In the genomic region with DNA sequence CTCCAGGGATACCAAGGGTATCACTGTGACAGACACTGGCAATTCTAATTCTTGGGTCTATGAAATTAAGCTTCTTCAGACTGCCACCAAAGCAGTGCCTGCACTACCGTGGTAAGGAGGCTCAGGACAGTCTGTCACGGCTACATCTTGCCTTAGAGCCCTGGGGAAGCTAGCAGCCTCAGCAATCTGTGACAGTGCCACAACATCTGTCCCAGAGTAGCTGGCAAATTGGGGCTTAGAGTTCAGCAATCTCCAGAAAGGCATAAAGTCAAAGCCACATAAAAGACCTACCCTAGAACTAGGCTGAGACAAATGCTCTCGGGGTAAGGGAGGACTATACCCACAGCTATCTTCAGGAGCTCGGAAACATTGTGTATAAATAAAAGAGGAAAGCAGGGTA, we compare ENCODE assay signal across 23 mouse cellular contexts. TPM values are rescaled to one million over a fixed set of nuclear protein-coding genes. Genes with fewer than 3 reads are reported as not detected.
A peak's percentile ranks its signal among the peaks of the same experiment; 100 is the strongest.
DNase-seq lines count a peak whose midpoint lies in the region; ATAC-seq and TF ChIP-seq lines count a peak whose summit lies in the region.
"Had no signal": no experiment of that assay in that cellular context is flagged by ENCODE, and none has a peak within 500 bp of the region (broad histone marks: within the 10 kb centered on the region; RNA-seq: fewer than 3 reads in every experiment).

No protein-coding gene starts in this region.

- no peaks in the 10 kb centered on the region for H3K9me3 ChIP-seq in forebrain, embryonic 16.5 days (ENCODE audit: control insufficient read depth, low read length)
- H3K9me3 ChIP-seq: embryonic facial prominence, embryonic 13.5 days; embryonic facial prominence, embryonic 15.5 days had no signal

- no peak overlapping the region for H3K4me3 ChIP-seq in thymus, adult 2 months (ENCODE audit: control insufficient read depth, insufficient read depth, low read length)
- no peak overlapping the region for H3K4me3 ChIP-seq in forebrain, embryonic 16.5 days (replicated peaks; ENCODE audit: low read length)
- H3K4me3 ChIP-seq: embryonic facial prominence, embryonic 13.5 days; embryonic facial prominence, embryonic 15.5 days; erythroblast, embryonic 14.5 days had no signal

- H3K4me2 ChIP-seq in forebrain, embryonic 16.5 days (ENCODE audit: low read length) = no peak overlapping the region
- H3K4me2 ChIP-seq: embryonic facial prominence, embryonic 13.5 days; embryonic facial prominence, embryonic 15.5 days had no signal

- ATAC-seq in forebrain, embryonic 16.5 days = no peak
- ATAC-seq: forebrain, embryonic 14.5 days; forebrain, postnatal 0 days had no signal

- peaks cover 6% of the 10 kb centered on the region for H3K4me1 ChIP-seq in thymus, adult 2 months (replicated peaks; ENCODE audit: control insufficient read depth, insufficient read depth, low read length)
- no peaks in the 10 kb centered on the region for H3K4me1 ChIP-seq in forebrain, embryonic 16.5 days (replicated peaks; ENCODE audit: control insufficient read depth, insufficient read depth, low read length)
- H3K4me1 ChIP-seq: embryonic facial prominence, embryonic 13.5 days; embryonic facial prominence, embryonic 15.5 days had no signal

- DNase-seq in thymus, adult 2 months = peak; percentile 43
- DNase-seq in thymus, postnatal 0 days (ENCODE audit: low spot score) = peak; percentile 76
- peak; percentile 64 for DNase-seq in thymus, postnatal 14 days
- DNase-seq in thymus, postnatal 36 days = peak; percentile 33 to 66
- DNase-seq in heart, postnatal 4 days = no peak
- no peak for DNase-seq in lung, postnatal 36 days
- no peak for DNase-seq in lung, postnatal 25 days (ENCODE audit: low spot score)
- DNase-seq: adrenal gland, adult 2 months; adrenal gland, postnatal 10 days; adrenal gland, postnatal 25 days; cerebellum, adult 11 months; cerebellum, adult 18-20 months; cerebellum, adult 8-10 months; cerebellum, adult 9-11 months; cerebellum, postnatal 14 days; cerebellum, postnatal 36 days; embryo, embryonic 11 days; forebrain, postnatal 0 days had no signal

- H3K9ac ChIP-seq in forebrain, embryonic 16.5 days (replicated peaks; ENCODE audit: low read depth, low read length) = no peak overlapping the region
- H3K9ac ChIP-seq: embryonic facial prominence, embryonic 13.5 days; embryonic facial prominence, embryonic 15.5 days; forebrain, postnatal 0 days had no signal

- H3K27ac ChIP-seq in thymus, adult 2 months (ENCODE audit: control insufficient read depth, insufficient read depth, low read length) = no peak overlapping the region; the same call in 1 of the 2 replicates
- H3K27ac ChIP-seq in forebrain, embryonic 16.5 days (ENCODE audit: low read length) = no peak overlapping the region
- H3K27ac ChIP-seq: embryonic facial prominence, embryonic 13.5 days; embryonic facial prominence, embryonic 15.5 days had no signal

- no peak for TF ChIP-seq CTCF in thymus, adult 2 months (IDR thresholded peaks at IDR 0.05; ENCODE audit: borderline replicate concordance, control insufficient read depth, extremely low read depth, insufficient read depth, low read length, poor library complexity)

- 0 out of 2 replicates have a peak, but pooled peaks cover 4% of the 10 kb centered on the region for H3K36me3 ChIP-seq in thymus, adult 2 months (ENCODE audit: control insufficient read depth, insufficient read depth, low read length)
- H3K36me3 ChIP-seq in forebrain, embryonic 16.5 days (ENCODE audit: control insufficient read depth, insufficient read depth) = 0 out of 2 replicates have a peak, but pooled peaks cover 2% of the 10 kb centered on the region
- H3K36me3 ChIP-seq: embryonic facial prominence, embryonic 15.5 days had no signal

- 8% methylated on average over 4 of the region's 4 CpGs for WGBS in thymus, adult 2 months
- WGBS in forebrain, embryonic 16.5 days = 82% methylated on average over 4 of the region's 4 CpGs

- TF ChIP-seq POLR2A in thymus, adult 2 months (IDR thresholded peaks at IDR 0.05; ENCODE audit: control insufficient read depth, extremely low read depth, insufficient read depth, low read length, poor library complexity) = no peak

- H3K27me3 ChIP-seq in thymus, adult 2 months (ENCODE audit: control insufficient read depth, insufficient read depth, low read length) = no peaks in the 10 kb centered on the region
- no peaks in the 10 kb centered on the region for H3K27me3 ChIP-seq in forebrain, embryonic 16.5 days (replicated peaks; ENCODE audit: control insufficient read depth, insufficient read depth, low read length)
- H3K27me3 ChIP-seq: embryonic facial prominence, embryonic 13.5 days; embryonic facial prominence, embryonic 15.5 days had no signal

RNA-seq across cellular contexts. Expression of a gene that starts 22.2 kb away (rescaled TPM):
- polyA plus RNA-seq in thymus, adult 2 months (2012; rRNA removed) = 53.7 and 67.3 TPM in 2 replicates
- 37.1 and 41.2 TPM in 2 replicates for polyA plus RNA-seq in thymus, postnatal 0 days (2015; fragmentation: Nextera tagmentation; extraction: Ambion mirVana)
- 10 to 100 TPM; 47.0 to 48.8 TPM for total RNA-seq in heart, postnatal 4 days (2021)
- 74.9 and 86.8 TPM in 2 replicates for polyA plus RNA-seq in forebrain, embryonic 16.5 days (2015; fragmentation: Nextera tagmentation; extraction: Ambion mirVana)

RNA-seq across cellular contexts. Expression of a gene that starts 22.2 kb away (rescaled TPM):
- polyA plus RNA-seq in thymus, adult 2 months (2012; rRNA removed) = 52.3 and 56.0 TPM in 2 replicates
- 31.2 and 40.0 TPM in 2 replicates for polyA plus RNA-seq in thymus, postnatal 0 days (2015; fragmentation: Nextera tagmentation; extraction: Ambion mirVana)
- 10 to 100 TPM; 43.5 to 44.2 TPM for total RNA-seq in heart, postnatal 4 days (2021)
- 58.6 and 67.8 TPM in 2 replicates for polyA plus RNA-seq in forebrain, embryonic 16.5 days (2015; fragmentation: Nextera tagmentation; extraction: Ambion mirVana)

RNA-seq across cellular contexts. Expression of a gene that starts 36.7 kb away (rescaled TPM):
- 70.0 and 79.3 TPM in 2 replicates for polyA plus RNA-seq in thymus, adult 2 months (2012; rRNA removed)
- polyA plus RNA-seq in thymus, postnatal 0 days (2015; fragmentation: Nextera tagmentation; extraction: Ambion mirVana) = 25.1 and 27.8 TPM in 2 replicates
- total RNA-seq in heart, postnatal 4 days (2021) = 10 to 100 TPM; 33.0 to 40.3 TPM
- polyA plus RNA-seq in forebrain, embryonic 16.5 days (2015; fragmentation: Nextera tagmentation; extraction: Ambion mirVana) = 39.2 and 40.8 TPM in 2 replicates

Comparison
In these comparisons a context has a peak if more than half of its experiments do, and no peak if none do; other contexts are left out.
1. DNase-seq: peak in thymus, adult 2 months (single experiment), thymus, postnatal 0 days (single experiment), thymus, postnatal 14 days (single experiment) and thymus, postnatal 36 days (2 of 2); none in heart, postnatal 4 days (single experiment), lung, postnatal 36 days (single experiment) and lung, postnatal 25 days (single experiment).